Mouse (Mus musculus): ENCODE measurements at regions not wholly inside any gene's neighbourhood (a gene's known extent, or its start where the extent isn't known, plus 50 kb on each side); places are given as distances from the start of the nearest gene placed in this dataset.

- DNase-seq (ENCODE audit: low spot score in 2 of 2) = no peak
Measured at GRCm38 (mm10) chr3:50761766-50762165, 318.4 kb upstream of the Slc7a11 start.

DNA sequence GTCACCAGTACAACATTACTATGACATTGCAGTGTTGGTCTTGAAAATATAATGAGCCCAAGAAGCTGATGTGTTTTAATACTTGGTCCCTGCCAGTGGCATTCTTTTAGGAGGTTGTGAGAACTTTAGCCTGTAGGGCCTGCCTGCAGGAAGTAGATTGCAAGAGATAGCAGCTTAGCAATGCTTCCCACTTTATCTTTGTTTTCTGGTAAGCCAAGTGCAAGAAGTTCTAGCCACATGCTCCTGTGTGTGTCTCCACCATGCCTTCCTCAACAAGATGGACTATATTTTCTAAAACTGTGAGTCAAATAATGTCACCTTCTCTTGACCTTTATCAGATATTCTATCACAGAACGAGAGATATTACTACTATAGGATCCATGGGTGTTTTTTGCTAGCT is 314.7 kb upstream of the Slc7a11 start:
- DNase-seq (ENCODE audit: low spot score in 2 of 2) = no peak

- DNase-seq (ENCODE audit: low spot score in 2 of 2) = no peak
Measured at GRCm38 (mm10) chr3:50737173-50737572, 293.8 kb upstream of the Slc7a11 start.

- DNase-seq (ENCODE audit: low spot score in 2 of 2) = no peak
Measured at GRCm38 (mm10) chr3:50719035-50719434, 275.6 kb upstream of the Slc7a11 start.

DNA sequence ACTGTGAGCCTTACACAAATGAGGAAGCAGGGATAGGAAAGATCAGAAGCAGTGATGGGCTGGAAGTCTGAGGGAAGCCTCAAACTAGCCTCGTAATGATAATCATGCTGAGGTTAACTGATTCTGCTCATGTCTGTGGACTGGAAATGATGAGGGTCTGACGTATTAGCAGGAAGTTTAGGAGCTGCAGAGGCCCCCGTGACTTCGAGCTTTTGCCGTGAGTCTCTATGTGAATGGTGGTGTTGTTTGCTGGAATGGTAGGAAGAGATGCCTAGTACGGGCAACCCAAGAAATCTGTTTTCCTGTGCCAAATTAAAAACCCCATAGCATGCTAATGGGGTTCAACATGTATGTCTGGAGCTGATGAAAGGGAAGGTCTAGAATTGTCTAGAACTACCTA is 270.0 kb upstream of the Slc7a11 start:
- no peak for DNase-seq (ENCODE audit: low spot score in 2 of 2)

- DNase-seq (ENCODE audit: low spot score in 2 of 2) = no peak
Measured at GRCm38 (mm10) chr3:50709415-50709989, 266.1 kb upstream of the Slc7a11 start.

- no peak for DNase-seq (ENCODE audit: low spot score in 2 of 2)
Measured at GRCm38 (mm10) chr3:50706707-50707106, 263.3 kb upstream of the Slc7a11 start.

DNA sequence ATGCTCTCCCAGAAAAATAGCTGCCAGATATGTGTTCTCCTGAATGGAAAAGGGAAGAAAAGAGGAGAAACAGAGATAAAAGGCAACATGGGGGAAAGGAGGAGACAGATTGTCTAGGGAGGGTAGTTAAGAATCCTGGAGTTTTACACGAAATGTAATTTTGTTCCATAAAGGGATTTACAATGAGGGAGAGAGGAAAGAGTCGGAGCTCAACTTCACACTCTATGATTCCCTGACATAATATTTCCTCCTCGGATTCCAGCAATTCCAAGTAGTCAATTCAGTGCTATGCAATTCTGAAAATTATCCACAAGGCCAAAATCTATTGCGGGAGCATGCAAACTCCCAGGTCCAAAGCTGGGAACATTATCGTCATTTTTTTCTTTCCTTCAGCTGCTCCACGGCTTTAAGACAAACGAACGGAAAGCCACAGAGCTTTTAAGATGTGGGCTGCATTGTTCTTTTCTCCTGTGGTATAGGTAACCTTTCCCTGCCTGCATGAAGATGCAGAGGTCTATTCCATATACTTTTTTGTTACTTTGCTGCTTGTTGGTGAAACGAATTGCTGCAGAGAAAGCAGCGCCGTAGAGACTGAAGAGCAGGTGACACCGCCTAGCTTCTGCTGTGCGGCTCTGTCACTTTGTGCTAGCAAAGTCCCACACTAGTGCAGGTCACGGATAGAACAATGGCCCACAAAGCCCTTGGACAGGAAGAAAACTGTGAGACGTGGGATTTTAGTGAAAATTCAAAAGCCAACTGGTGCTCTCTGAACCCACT is 251.7 kb upstream of the Slc7a11 start:
- no peak for DNase-seq (ENCODE audit: low spot score in 2 of 2)

DNA sequence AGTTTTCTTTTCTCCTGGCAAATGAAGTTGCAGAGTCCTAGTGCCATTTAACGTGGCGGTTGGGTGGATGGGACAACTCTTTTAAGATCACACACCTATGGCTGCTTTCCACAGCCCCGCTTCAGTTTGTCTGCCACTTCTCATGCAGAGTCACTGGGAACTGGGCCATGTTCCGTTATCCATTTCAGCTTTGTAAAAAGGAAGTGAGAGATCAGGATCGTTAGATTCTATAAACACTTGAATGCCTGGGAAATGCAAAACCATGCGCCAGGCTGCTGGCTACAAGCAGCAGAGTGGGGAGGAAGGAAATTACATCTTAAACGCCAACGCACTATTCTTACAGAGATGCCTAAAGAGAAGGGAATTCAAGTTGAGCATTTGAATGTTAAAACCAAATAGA is 251.1 kb upstream of the Slc7a11 start:
- peak; percentile 6 to 12 for DNase-seq (ENCODE audit: low spot score in 2 of 2)

DNA sequence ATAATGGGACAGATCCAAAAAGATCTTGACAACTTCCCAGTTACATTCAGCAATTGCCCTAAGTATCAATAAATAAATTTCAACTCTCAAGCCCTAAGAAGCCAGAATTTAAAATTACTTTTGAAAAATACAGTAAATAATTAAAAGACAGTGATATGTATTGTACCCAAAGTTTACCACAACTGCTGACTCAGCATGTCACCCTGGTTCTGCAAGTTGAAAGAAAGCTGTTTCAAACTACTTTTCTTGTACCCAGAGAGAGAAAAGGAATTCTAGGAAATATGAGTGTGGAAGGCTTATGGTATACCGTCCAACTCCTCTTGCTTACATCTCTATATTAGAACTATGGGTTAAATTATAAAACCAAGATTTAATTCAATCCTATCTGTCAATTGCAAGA is 248.9 kb upstream of the Slc7a11 start:
- no peak for DNase-seq (ENCODE audit: low spot score in 2 of 2)

DNA sequence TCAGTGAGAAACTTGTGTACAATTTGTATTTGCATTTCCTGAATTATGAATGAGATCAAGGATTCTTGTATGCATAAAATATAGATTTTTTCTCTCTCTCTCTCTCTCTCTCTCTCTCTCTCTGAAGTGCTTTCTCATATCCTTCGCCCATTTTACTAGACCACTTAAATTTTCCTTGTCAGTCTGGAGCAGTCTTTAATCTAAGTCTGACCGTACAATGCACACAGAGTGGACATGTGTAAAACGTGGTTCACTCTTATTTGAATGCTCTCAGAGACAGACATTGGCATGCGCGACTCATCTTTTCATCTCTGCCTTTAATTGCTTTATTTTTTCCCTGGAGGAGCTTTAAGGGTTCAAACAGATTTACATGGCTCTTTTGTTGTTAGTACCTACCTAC is 247.3 kb upstream of the Slc7a11 start:
- DNase-seq (ENCODE audit: low spot score in 2 of 2) = no peak

- DNase-seq (ENCODE audit: low spot score in 2 of 2) = no peak
Measured at GRCm38 (mm10) chr3:50689375-50689774, 246.0 kb upstream of the Slc7a11 start.

- no peak for DNase-seq (ENCODE audit: low spot score in 2 of 2)
Measured at GRCm38 (mm10) chr3:50687755-50688154, 244.3 kb upstream of the Slc7a11 start.

DNA sequence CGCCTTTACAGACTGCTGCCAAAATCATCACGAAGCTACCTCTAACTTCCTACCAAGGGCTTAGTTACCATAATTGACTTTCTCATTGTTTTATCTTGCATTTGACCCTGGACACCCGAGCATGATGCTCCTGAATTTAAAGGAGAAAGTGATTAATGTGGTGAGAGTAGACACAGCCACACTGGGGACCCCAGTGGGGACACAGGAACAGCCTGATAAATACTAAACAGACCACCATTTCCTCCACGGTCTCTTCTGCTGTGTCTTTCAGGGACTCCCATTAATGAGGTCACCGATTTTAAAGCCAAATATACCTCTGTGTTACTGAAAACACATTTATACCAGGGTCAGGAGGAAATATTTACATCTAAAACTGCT is 235.2 kb upstream of the Slc7a11 start:
- no peak for DNase-seq (ENCODE audit: low spot score in 2 of 2)

GRCm38 (mm10) chr3:50677953-50678610 is 234.7 kb upstream of the Slc7a11 start:
- no peak for DNase-seq (ENCODE audit: low spot score in 2 of 2)

DNA sequence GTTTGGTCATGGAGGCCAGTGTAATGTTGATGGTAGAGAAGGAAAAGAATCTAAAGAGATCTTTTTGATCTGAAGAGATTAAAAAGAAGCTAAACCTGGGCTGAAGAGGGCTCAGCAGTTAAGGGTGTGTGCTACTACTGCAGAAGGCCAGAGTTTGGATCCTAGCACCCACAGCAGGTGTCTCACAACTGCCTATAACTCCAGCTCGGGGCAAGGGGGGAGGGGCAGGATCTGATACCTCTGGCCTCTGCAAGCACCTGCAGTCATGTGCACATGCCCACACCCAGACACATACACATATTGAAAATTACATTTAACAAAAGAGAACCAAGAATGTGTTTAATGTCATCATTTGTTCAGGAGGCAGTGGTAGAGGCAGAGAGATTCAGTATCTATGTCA is 232.4 kb upstream of the Slc7a11 start:
- no peak for DNase-seq (ENCODE audit: low spot score in 2 of 2)

DNA sequence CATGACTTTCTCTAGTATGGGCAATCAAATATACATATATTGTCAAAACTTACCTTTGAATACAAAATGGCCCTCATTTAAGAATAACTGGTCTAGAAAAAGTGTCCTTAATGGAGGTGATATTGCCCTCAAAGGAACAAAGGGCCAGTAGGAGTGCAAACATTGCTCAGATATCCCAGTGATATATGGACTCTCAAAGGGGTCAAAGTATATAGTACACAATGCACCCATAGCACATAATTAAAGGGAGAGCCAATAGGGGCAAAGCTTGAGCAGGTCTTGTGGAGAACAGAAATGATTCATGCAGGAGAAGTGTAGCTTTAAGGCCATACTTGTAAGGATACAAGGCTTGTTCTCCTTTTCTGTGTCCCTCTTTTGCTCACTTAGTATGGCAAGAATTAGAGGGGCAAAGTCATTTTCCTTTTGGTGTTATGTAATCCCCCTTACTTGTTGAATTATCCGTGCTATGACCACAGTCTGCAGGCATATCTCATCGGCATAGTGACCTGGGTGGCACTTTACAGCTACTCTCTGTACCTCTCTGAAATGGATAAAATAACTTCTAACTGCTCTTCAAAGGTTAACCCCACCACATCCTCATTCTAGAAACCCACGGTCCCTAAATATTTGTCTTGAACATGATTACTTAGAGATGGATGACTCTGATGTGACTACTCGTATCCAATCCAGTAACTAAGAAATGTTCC is 231.6 kb upstream of the Slc7a11 start:
- no peak for DNase-seq (ENCODE audit: low spot score in 2 of 2)

- DNase-seq (ENCODE audit: low spot score in 2 of 2) = no peak
Measured at GRCm38 (mm10) chr3:50665316-50665715, 221.9 kb upstream of the Slc7a11 start.

- no peak for DNase-seq (ENCODE audit: low spot score in 2 of 2)
Measured at GRCm38 (mm10) chr3:50660966-50661365, 217.6 kb upstream of the Slc7a11 start.

DNA sequence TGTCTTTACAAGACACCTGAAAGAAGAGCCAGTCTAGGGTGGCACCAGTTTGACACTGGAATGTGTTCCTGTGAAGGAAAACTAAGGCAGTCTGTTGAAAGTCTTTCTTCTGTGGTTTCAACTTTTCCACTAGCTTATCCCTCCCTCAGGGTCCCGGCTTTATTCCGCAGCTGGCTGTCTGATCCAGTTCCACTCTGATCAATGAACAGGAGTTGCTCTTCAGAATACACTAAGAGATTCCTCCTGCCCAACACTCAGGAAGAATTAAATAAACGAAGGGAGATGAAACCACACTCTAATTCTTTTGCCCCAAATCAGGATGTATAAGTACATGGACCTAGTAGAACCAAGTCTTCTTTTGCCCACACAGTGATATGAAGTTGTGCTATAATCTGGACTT is 217.2 kb upstream of the Slc7a11 start:
- no peak for DNase-seq (ENCODE audit: low spot score in 2 of 2)

- no peak for DNase-seq (ENCODE audit: low spot score in 2 of 2)
Measured at GRCm38 (mm10) chr3:50657890-50658289, 214.5 kb upstream of the Slc7a11 start.

DNA sequence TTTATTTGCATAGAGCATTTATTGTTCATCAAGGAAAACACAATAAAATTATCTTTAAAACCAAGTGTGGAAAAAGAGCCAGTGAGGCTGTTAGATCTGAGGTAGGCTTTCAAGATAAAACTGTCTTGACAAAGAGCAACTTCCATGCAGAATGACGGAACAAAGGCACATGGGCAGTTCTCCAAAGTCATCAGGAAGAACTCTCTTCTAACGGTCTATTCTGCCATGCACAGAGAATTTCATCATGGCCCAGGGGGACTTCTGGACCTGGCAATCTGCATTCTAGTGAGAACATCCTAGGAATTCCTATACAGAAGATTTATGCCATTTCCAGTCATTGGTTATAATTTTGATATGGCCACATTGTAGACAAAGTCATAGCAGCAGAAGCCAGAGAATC is 211.0 kb upstream of the Slc7a11 start:
- DNase-seq (ENCODE audit: low spot score in 2 of 2) = no peak

DNA sequence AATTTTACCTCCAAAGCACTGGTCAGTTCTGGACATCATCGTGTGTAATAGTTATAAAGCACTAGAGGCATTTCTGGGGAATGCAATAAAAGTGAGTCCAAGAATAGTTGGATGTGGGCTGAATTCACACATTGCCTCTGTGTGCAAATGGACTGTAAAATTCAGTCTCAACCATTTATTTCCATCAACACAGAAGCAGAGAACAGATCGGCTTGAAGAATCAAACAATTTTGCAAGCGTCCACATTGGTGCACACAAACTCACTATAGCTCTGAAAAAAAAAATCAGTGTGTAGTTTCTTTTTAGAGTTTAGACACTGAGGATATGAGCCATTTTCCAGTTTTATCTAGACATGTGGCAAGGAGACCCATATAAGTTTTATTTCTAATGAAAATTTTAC is 208.9 kb upstream of the Slc7a11 start:
- DNase-seq (ENCODE audit: low spot score in 2 of 2) = no peak
